Mouse (Mus musculus): Measurements from ENCODE around the gene Gde1. TPM values are rescaled to one million over a fixed set of nuclear protein-coding genes. Genes with fewer than 3 reads are reported as not detected.

The Gde1 gene
- polyA plus RNA-seq, 1 experiment from 2014 or later: 104 TPM

DNA sequence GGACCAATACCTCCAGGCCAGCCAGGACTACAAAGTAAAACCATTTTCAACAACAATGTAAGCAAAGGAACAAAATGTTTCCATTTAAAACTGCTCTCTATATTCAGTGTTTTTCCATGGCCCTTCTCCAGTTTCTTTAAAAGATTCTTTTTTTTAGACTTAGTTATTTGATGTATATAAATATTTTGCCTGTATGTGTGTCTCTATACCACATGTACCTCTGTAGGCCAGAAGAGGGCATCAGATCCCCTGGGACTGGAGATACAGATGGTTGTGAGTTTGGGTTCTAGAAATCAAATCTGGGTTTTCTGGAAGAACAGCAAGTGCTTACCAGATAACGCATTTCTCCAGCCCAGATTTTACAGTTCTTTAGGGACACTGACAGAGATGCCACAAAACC is 33.2 kb upstream of the Gde1 start:
- no peak for ATAC-seq (ENCODE audit: insufficient number of reproducible peaks, insufficient read depth, low FRiP score, low read depth)
- no peak overlapping the region for H3K4me2 ChIP-seq (replicated peaks; ENCODE audit: low read depth, low read length)
- no peaks in the 10 kb centered on the region for H3K9me3 ChIP-seq (ENCODE audit: control insufficient read depth, low read depth, low read length)
- no peak overlapping the region for H3K27ac ChIP-seq (ENCODE audit: low read length)
- H3K9ac ChIP-seq (replicated peaks; ENCODE audit: low read depth, low read length): no peak overlapping the region
- H3K36me3 ChIP-seq (ENCODE audit: control insufficient read depth, insufficient read depth, low read length): peaks cover 3% of the 10 kb centered on the region; the same call in 1 of the 2 replicates
- H3K27me3 ChIP-seq (ENCODE audit: control insufficient read depth, insufficient read depth, low read length): no peaks in the 10 kb centered on the region
- no peaks in the 10 kb centered on the region for H3K4me1 ChIP-seq (ENCODE audit: control insufficient read depth, insufficient read depth, low read length)
- no peak overlapping the region for H3K4me3 ChIP-seq (ENCODE audit: low read depth, low read length)
- 77% methylated on average over 1 of the region's 1 CpGs for WGBS

DNA sequence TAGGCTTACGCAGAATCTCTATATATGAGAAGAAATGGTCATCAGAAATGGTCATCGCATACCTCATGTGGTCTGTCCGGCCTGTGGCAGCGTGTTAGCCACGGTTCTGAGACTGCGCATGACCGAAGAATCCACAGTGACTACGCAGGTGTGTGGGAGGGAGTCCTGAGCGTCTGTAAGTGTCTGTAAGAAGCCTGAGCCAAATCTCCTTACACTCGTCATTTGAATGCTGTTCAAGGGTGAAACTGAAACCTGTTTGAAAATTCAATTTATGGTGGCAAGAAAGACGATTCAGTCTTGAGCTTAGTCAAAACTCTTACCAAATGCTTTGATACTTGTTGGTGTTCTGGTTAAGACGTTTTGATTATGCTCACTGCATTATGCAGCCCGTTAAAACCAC is 27.6 kb upstream of the Gde1 start:
- Histone ChIP-seq H3K9me3 (ENCODE audit: control insufficient read depth, low read depth, low read length) (no peaks in the 10 kb centered on the region), H3K27me3 (ENCODE audit: control insufficient read depth, insufficient read depth, low read length) (no peaks in the 10 kb centered on the region), H3K4me1 (ENCODE audit: control insufficient read depth, insufficient read depth, low read length) (no peaks in the 10 kb centered on the region), H3K9ac (replicated peaks; ENCODE audit: low read depth, low read length) (no peak overlapping the region), H3K4me2 (replicated peaks; ENCODE audit: low read depth, low read length) (no peak overlapping the region), H3K36me3 (ENCODE audit: control insufficient read depth, insufficient read depth, low read length) (peaks cover 19% of the 10 kb centered on the region), H3K4me3 (ENCODE audit: low read depth, low read length) (no peak overlapping the region), H3K27ac (ENCODE audit: low read length) (no peak overlapping the region)
- WGBS: 93% methylated on average over 13 of the region's 13 CpGs
- no peak for ATAC-seq (ENCODE audit: insufficient number of reproducible peaks, insufficient read depth, low FRiP score, low read depth)

DNA sequence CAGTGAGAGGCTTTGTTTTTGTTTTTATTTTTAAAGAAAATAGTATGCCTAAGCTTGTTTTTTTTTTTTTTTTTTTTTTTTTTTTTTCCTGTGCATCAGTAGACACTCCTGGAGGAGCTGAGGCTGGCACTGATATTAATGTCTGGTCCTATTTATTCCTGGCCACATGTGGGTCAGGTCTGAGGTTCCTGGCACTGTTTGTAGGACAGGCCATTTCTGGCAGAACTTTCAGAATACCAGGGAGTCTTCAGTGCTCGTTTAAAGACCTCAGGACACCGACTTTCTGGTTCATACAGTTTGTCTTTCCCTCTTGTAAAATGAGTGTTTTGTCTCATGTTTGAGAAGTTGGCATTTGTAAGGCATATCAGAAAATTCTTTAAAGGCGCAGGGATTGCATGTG is 26.2 kb upstream of the Gde1 start:
- Histone ChIP-seq H3K9ac (replicated peaks; ENCODE audit: low read depth, low read length) (no peak overlapping the region), H3K4me1 (ENCODE audit: control insufficient read depth, insufficient read depth, low read length) (no peaks in the 10 kb centered on the region), H3K27ac (ENCODE audit: low read length) (no peak overlapping the region), H3K4me3 (ENCODE audit: low read depth, low read length) (no peak overlapping the region), H3K4me2 (replicated peaks; ENCODE audit: low read depth, low read length) (no peak overlapping the region), H3K9me3 (ENCODE audit: control insufficient read depth, low read depth, low read length) (no peaks in the 10 kb centered on the region), H3K27me3 (ENCODE audit: control insufficient read depth, insufficient read depth, low read length) (no peaks in the 10 kb centered on the region), H3K36me3 (ENCODE audit: control insufficient read depth, insufficient read depth, low read length) (peaks cover 26% of the 10 kb centered on the region)
- no peak for ATAC-seq (ENCODE audit: insufficient number of reproducible peaks, insufficient read depth, low FRiP score, low read depth)
- 90% methylated on average over 3 of the region's 3 CpGs for WGBS

GRCm38 (mm10) chr7:118728846-118729587 is 23.4 kb upstream of the Gde1 start:
- no peak for ATAC-seq (ENCODE audit: insufficient number of reproducible peaks, insufficient read depth, low FRiP score, low read depth)
- Histone ChIP-seq H3K4me3 (ENCODE audit: low read depth, low read length) (no peak overlapping the region), H3K9ac (replicated peaks; ENCODE audit: low read depth, low read length) (no peak overlapping the region), H3K9me3 (ENCODE audit: control insufficient read depth, low read depth, low read length) (no peaks in the 10 kb centered on the region), H3K4me2 (replicated peaks; ENCODE audit: low read depth, low read length) (no peak overlapping the region), H3K27ac (ENCODE audit: low read length) (no peak overlapping the region), H3K4me1 (ENCODE audit: control insufficient read depth, insufficient read depth, low read length) (no peaks in the 10 kb centered on the region), H3K36me3 (ENCODE audit: control insufficient read depth, insufficient read depth, low read length) (peaks cover 35% of the 10 kb centered on the region), H3K27me3 (ENCODE audit: control insufficient read depth, insufficient read depth, low read length) (no peaks in the 10 kb centered on the region)
- 90% methylated on average over 13 of the region's 13 CpGs for WGBS

DNA sequence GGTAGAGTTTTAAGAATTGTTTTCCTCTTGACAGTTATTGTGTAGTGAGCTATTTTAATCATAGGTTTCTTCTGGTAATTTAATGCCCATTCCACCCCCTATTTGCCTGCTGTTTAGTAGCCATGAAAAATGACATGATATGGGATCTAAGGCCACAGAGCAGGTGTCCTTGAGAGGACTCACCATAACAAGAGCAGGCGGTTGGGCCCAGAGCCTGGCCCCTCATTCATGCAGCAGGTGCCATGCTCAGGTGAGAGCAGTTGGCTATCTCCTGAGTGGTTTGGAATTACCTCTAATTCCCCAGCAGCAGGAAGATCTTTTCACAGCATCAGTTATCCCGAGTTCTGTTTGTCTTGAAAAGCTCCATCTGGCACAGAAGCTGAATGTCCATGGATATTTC is 19.9 kb upstream of the Gde1 start:
- Histone ChIP-seq H3K4me3 (ENCODE audit: low read depth, low read length) (no peak overlapping the region), H3K27ac (ENCODE audit: low read length) (no peak overlapping the region), H3K27me3 (ENCODE audit: control insufficient read depth, insufficient read depth, low read length) (no peaks in the 10 kb centered on the region), H3K9me3 (ENCODE audit: control insufficient read depth, low read depth, low read length) (no peaks in the 10 kb centered on the region), H3K4me2 (replicated peaks; ENCODE audit: low read depth, low read length) (no peak overlapping the region), H3K9ac (replicated peaks; ENCODE audit: low read depth, low read length) (no peak overlapping the region), H3K36me3 (ENCODE audit: control insufficient read depth, insufficient read depth, low read length) (peaks cover 30% of the 10 kb centered on the region; the same call in 1 of the 2 replicates), H3K4me1 (ENCODE audit: control insufficient read depth, insufficient read depth, low read length) (no peaks in the 10 kb centered on the region)
- WGBS: 71% methylated on average over 2 of the region's 2 CpGs
- ATAC-seq (ENCODE audit: insufficient number of reproducible peaks, insufficient read depth, low FRiP score, low read depth): no peak

GRCm38 (mm10) chr7:118723927-118724326 is 18.3 kb upstream of the Gde1 start:
- ATAC-seq (ENCODE audit: insufficient number of reproducible peaks, insufficient read depth, low FRiP score, low read depth): no peak
- H3K4me3 ChIP-seq (ENCODE audit: low read depth, low read length): no peak overlapping the region
- WGBS: 91% methylated on average over 9 of the region's 9 CpGs

GRCm38 (mm10) chr7:118718066-118718465 is 12.5 kb upstream of the Gde1 start:
- Histone ChIP-seq H3K9me3 (ENCODE audit: control insufficient read depth, low read depth, low read length) (no peaks in the 10 kb centered on the region), H3K9ac (replicated peaks; ENCODE audit: low read depth, low read length) (no peak overlapping the region), H3K4me1 (ENCODE audit: control insufficient read depth, insufficient read depth, low read length) (peaks cover 4% of the 10 kb centered on the region; the same call in 1 of the 2 replicates), H3K27ac (ENCODE audit: low read length) (no peak overlapping the region), H3K4me3 (ENCODE audit: low read depth, low read length) (no peak overlapping the region), H3K4me2 (replicated peaks; ENCODE audit: low read depth, low read length) (no peak overlapping the region), H3K36me3 (ENCODE audit: control insufficient read depth, insufficient read depth, low read length) (peaks cover 11% of the 10 kb centered on the region; the same call in 1 of the 2 replicates), H3K27me3 (ENCODE audit: control insufficient read depth, insufficient read depth, low read length) (no peaks in the 10 kb centered on the region)
- no peak for ATAC-seq (ENCODE audit: insufficient number of reproducible peaks, insufficient read depth, low FRiP score, low read depth)
- WGBS: 95% methylated on average over 4 of the region's 4 CpGs

More at GRCm38 (mm10) chr7:118723927-118724326, 18.3 kb upstream of the Gde1 start:
- Histone ChIP-seq H3K27ac (ENCODE audit: low read length) (no peak overlapping the region), H3K9me3 (ENCODE audit: control insufficient read depth, low read depth, low read length) (no peaks in the 10 kb centered on the region), H3K9ac (replicated peaks; ENCODE audit: low read depth, low read length) (no peak overlapping the region), H3K36me3 (ENCODE audit: control insufficient read depth, insufficient read depth, low read length) (peaks cover 30% of the 10 kb centered on the region; the same call in 1 of the 2 replicates), H3K4me2 (replicated peaks; ENCODE audit: low read depth, low read length) (no peak overlapping the region), H3K27me3 (ENCODE audit: control insufficient read depth, insufficient read depth, low read length) (no peaks in the 10 kb centered on the region), H3K4me1 (ENCODE audit: control insufficient read depth, insufficient read depth, low read length) (no peaks in the 10 kb centered on the region)

DNA sequence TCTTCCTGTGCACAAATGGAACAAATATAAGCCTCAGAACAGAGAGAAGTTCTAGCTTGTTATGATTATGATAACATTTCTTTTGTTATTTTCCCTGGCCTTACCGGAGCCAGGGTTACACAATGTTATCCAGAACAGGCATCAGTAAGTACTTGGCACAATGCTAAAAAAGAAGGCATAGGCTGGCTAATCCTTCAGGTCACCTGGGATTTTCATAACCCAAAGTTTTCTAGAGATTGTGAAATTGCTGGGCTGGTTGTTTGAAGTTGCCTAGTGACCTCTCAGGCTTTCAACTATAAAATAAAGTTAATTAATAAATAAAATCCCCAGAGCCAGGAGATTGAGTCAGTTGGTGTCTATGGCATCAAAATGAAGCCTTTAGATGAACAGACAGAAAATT is 9.3 kb upstream of the Gde1 start:
- ATAC-seq (ENCODE audit: insufficient number of reproducible peaks, insufficient read depth, low FRiP score, low read depth): no peak
- WGBS: 87% methylated on average over 1 of the region's 1 CpGs

More for the DNA sequence above, 9.3 kb upstream of the Gde1 start:
- Histone ChIP-seq H3K36me3 (ENCODE audit: control insufficient read depth, insufficient read depth, low read length) (no peaks in the 10 kb centered on the region; the same call in 1 of the 2 replicates), H3K4me3 (ENCODE audit: low read depth, low read length) (no peak overlapping the region), H3K9ac (replicated peaks; ENCODE audit: low read depth, low read length) (no peak overlapping the region), H3K4me1 (ENCODE audit: control insufficient read depth, insufficient read depth, low read length) (peaks cover 6% of the 10 kb centered on the region; the same call in 1 of the 2 replicates), H3K27ac (ENCODE audit: low read length) (no peak overlapping the region), H3K4me2 (replicated peaks; ENCODE audit: low read depth, low read length) (no peak overlapping the region), H3K27me3 (ENCODE audit: control insufficient read depth, insufficient read depth, low read length) (no peaks in the 10 kb centered on the region), H3K9me3 (ENCODE audit: control insufficient read depth, low read depth, low read length) (no peaks in the 10 kb centered on the region)

Data from stomach, embryonic 14.5 days (tissue).